Mouse (Mus musculus) adrenal gland, postnatal 10 days (tissue): ENCODE data around the gene Col4a2. TPM values are rescaled to one million over a fixed set of nuclear protein-coding genes. Genes with fewer than 3 reads are reported as not detected.

Experiments
- DNase-seq: peaks from one replicate; pipeline ENCODE4 v3.0.0; 2021; ENCODE audit warnings: mixed read lengths
- total RNA-seq, 2 experiments: library from RNA; stranded (reverse); gene quantifications; 2 replicates each; pipeline ENCODE4 v1.2.3; 2021

Gene Col4a2
- total RNA-seq, 2 experiments from 2014 or later: 322 to 338 TPM

GRCm38 (mm10) chr8:11497017-11497990 is 184.7 kb downstream of the Col4a2 start, which contains the start of gene Naxd:
Naxd (plus strand) TSS chr8:11497506.
- peak; percentile 94 for DNase-seq

- DNase-seq: no peak
These were observed 185.7 kb downstream of the Col4a2 start for GRCm38 (mm10) chr8:11498281-11498680.

Other genes starting within 250 kb of the Col4a2 start
- gene Col4a1, start within 50 bp of the Col4a2 start, total RNA-seq: 100 to 1,000 TPM; 677 to 700 TPM
- 1 to 10 TPM; 5.1 to 5.7 TPM for gene Rab20, start 165.9 kb downstream of the Col4a2 start, total RNA-seq
- gene Naxd, start 184.7 kb downstream of the Col4a2 start, total RNA-seq: 10 to 100 TPM; 60.9 to 63.3 TPM
- gene Cars2, start 238.0 kb downstream of the Col4a2 start, total RNA-seq: 10 to 100 TPM; 38.4 to 39.3 TPM
- 10 to 100 TPM; 31.2 to 35.7 TPM for gene Ing1, start 242.8 kb downstream of the Col4a2 start, total RNA-seq